Mouse (Mus musculus) MEL (cell line): ENCODE results near the gene Engase.

Experiments used
- CTCF ChIP-seq, 3 experiments: IDR thresholded peaks in 2 of 3; conservative IDR thresholded peaks in 1 of 3; 2 replicates each; pipeline ENCODE4 v1.5.1; 2011 to 2012; ENCODE audit warnings: low read length in 3 of 3, low read depth in 2 of 3, mild to moderate bottlenecking in 2 of 3, improper control_type of control experiment in 1 of 3, inconsistent platforms in 1 of 3, mixed read lengths in 1 of 3, moderate library complexity in 1 of 3; ENCODE audit not compliant: control insufficient read depth in 1 of 3, insufficient read depth in 1 of 3, poor library complexity in 1 of 3, severe bottlenecking in 1 of 3
- E2F4 ChIP-seq: IDR thresholded peaks from 2 replicates; pipeline ENCODE4 v1.6.1; 2011; ENCODE audit warnings: low read depth, low read length, improper control_type of control experiment, borderline replicate concordance
- EP300 ChIP-seq, 2 experiments: IDR thresholded peaks; 2 replicates each; pipeline ENCODE4 v1.6.1; 2011; ENCODE audit warnings: improper control_type of control experiment in 2 of 2, low read length in 2 of 2, low read depth in 1 of 2, mild to moderate bottlenecking in 1 of 2
- HCFC1 ChIP-seq: IDR thresholded peaks from 2 replicates; pipeline ENCODE4 v1.6.1; 2012; ENCODE audit warnings: low read depth, mild to moderate bottlenecking, inconsistent platforms, low read length, improper control_type of control experiment, moderate library complexity
- POLR2A ChIP-seq, 2 experiments: IDR thresholded peaks; 2 replicates each; pipeline ENCODE4 v1.6.1; 2011 to 2012; ENCODE audit warnings: low read length in 2 of 2, mild to moderate bottlenecking in 2 of 2, control low read depth in 1 of 2, improper control_type of control experiment in 1 of 2, low read depth in 1 of 2, moderate library complexity in 1 of 2; ENCODE audit not compliant: control insufficient read depth in 1 of 2, insufficient read depth in 1 of 2, poor library complexity in 1 of 2
- POLR2AphosphoS2 ChIP-seq: IDR thresholded peaks from 2 replicates; pipeline ENCODE4 v1.6.1; 2011; ENCODE audit warnings: low read length, improper control_type of control experiment
- RCOR1 ChIP-seq: IDR thresholded peaks from 2 replicates; pipeline ENCODE4 v1.6.1; 2012; ENCODE audit warnings: low read depth, mild to moderate bottlenecking, inconsistent platforms, low read length, improper control_type of control experiment
- ZKSCAN1 ChIP-seq: IDR thresholded peaks from 2 replicates; pipeline ENCODE4 v1.6.1; 2012; ENCODE audit warnings: low read depth, mild to moderate bottlenecking, inconsistent platforms, low read length, improper control_type of control experiment, moderate library complexity
- ZMIZ1 ChIP-seq: IDR thresholded peaks from 2 replicates; pipeline ENCODE4 v1.6.1; 2012; ENCODE audit warnings: low read depth, mild to moderate bottlenecking, inconsistent platforms, low read length, improper control_type of control experiment, moderate library complexity
- ZNF384 ChIP-seq: IDR thresholded peaks from 2 replicates; pipeline ENCODE4 v1.6.1; 2012; ENCODE audit warnings: low read depth, mild to moderate bottlenecking, inconsistent platforms, low read length, improper control_type of control experiment

GRCm38 (mm10) chr11:118448385-118448784 lies 28.2 kb upstream of the Engase start:
- TF ChIP-seq EP300 (IDR thresholded peaks at IDR 0.05; ENCODE audit: low read depth in 1 of 2, low read length in 2 of 2) (no peak), ZKSCAN1 (no peak), RCOR1 (no peak), HCFC1 (no peak), CTCF (IDR thresholded peaks at IDR 0.05 in 2 of 3, conservative IDR thresholded peaks at IDR 0.05 in 1 of 3; ENCODE audit: control insufficient read depth in 1 of 3, insufficient read depth in 1 of 3, low read depth in 2 of 3, low read length in 3 of 3, poor library complexity in 1 of 3, severe bottlenecking in 1 of 3) (no peak), ZNF384 (no peak), POLR2AphosphoS2 (no peak), POLR2A (IDR thresholded peaks at IDR 0.05; ENCODE audit: control insufficient read depth in 1 of 2, insufficient read depth in 1 of 2, low read depth in 1 of 2, low read length in 2 of 2, poor library complexity in 1 of 2) (no peak), E2F4 (no peak), ZMIZ1 (no peak)
